Mouse (Mus musculus) gastrocnemius, postnatal 10 days (tissue): Measurements from ENCODE around the gene Slamf9. TPM values are rescaled to one million over a fixed set of nuclear protein-coding genes. Genes with fewer than 3 reads are reported as not detected.

Experiments used
- DNase-seq: peaks from one replicate; pipeline ENCODE4 v3.0.0; 2021; ENCODE audit warnings: mixed read lengths
- total RNA-seq, 2 experiments: library from RNA; stranded (reverse); gene quantifications; 2 replicates each; pipeline ENCODE4 v1.2.3; 2021

The Slamf9 gene
- total RNA-seq, 2 experiments from 2014 or later, result 0.42 to 0.72 TPM

DNA sequence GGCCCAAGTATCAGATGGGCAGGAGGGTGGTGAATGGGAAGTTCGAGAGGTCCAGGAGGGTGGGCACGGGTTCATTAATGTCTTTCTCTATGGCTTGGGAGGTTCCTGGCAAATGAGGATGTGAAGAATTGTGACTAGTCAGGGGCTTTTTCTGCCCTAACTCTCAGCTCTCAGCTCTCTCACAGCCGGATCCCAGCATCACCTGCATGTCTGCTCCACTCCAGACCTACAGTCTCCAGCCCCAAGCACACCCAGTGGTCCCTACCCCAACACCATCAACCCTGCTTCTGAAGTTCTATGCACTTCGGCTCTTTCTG, 39.0 kb downstream of the Slamf9 start:
- no peak for DNase-seq

GRCm38 (mm10) chr1:172514551-172515268, 39.6 kb downstream of the Slamf9 start:
- DNase-seq, result no peak

GRCm38 (mm10) chr1:172515396-172515795, 40.2 kb downstream of the Slamf9 start:
- no peak for DNase-seq

DNA sequence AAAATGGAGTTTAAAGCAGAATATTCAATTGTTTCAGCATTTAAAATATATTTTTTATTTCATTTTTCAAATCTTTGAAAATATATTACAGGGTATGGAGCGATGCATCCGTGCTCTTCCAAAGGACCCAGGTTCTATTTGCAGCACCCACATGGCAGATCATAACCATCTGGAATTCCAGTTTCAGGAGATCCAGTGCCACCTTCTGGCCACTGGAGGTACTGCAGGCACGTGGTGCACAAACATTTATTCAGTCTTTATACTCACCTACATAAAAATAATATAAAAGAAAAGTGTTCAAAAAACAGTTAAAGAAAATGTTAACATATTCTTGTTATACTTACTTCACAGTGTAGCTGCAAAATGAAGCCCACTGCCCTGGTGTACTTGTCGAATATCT, 42.9 kb downstream of the Slamf9 start:
- DNase-seq, result no peak

GRCm38 (mm10) chr1:172519644-172520043, 44.5 kb downstream of the Slamf9 start:
- no peak for DNase-seq

DNA sequence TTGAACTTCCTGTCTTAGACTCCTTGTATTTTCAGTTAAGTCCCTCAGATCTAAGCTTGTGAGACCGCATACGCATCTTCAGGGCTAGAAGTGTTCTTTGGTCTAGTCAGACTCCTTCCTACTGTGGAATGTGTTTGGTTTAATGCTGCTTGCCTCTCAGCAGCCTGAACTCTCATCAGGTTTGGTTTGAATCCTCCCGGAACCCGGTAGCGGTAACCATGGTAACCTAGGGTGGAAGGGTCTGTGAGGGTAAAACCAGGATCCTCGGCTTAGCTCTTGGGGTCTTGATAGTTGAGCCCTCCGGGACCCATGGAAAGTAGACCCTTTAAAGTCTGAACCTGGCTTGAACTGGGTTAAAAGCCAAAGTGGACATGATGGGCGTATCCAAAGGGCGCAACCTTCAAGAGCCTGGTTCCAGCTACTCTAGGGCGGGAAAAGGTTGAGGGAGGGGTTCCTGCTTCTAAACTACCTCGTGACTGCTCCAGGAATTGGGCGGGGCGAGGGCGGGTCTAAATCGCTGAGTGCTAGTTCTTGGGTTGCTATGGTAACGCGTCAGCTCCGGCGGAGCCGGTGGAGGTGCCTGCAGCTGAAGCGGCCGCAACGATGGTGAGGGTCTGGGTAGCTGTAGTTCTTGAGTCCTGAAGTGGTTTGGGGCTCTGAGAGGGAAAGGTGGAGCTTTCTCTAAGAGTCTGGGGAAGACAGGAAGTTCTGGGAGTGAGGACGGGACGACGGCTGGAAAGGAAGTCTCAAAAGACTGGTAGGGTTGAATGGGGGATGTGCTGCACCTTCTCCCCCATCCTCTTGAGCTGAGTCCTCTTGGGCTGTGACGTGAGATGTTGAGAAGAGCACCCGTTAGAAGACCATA, 45.6 kb downstream of the Slamf9 start, which contains the start of gene Cfap45:
Cfap45 (plus strand) TSS at position 226 of the 865 bp plus-strand sequence.
- DNase-seq, result peak; percentile 59

DNA sequence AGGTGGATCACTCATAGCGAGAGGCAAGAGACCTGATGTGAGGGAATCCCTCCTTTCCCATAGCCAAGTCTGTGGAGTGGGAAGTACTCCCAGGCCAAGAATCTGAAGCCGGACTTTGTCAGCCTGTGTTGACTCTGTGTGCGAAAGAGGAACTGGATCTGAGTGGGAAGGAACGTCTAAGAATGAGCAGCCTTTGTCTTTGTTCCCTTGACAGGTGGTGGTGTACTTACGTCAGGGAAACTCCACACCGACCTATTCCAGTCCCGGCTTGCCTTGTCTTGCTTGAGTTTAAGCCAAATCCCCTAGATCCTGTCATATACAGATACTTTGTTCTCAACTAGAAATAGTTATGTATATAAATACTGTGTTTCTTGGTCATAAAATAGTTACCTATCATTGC, 47.4 kb downstream of the Slamf9 start:
- no peak for DNase-seq

DNA sequence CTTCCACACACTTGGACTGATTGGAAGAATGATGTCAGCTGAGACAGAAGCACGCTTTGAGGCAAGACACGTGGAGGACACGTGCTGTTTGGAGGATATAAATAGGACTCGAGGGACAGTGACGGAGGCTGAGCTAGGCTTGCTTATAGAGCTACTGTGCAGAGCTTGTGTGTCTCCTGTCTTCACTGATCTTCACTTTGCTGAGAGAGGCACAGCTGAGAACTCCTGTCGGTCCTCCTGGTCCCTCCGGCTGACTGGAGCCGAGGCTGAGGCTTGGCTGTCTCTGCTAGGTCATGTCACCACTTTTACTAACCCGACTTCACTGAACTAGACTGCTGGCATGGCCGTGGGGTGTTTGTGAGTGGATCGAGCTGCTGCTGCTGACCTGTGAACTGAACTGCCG, 48.5 kb downstream of the Slamf9 start:
- no peak for DNase-seq

DNA sequence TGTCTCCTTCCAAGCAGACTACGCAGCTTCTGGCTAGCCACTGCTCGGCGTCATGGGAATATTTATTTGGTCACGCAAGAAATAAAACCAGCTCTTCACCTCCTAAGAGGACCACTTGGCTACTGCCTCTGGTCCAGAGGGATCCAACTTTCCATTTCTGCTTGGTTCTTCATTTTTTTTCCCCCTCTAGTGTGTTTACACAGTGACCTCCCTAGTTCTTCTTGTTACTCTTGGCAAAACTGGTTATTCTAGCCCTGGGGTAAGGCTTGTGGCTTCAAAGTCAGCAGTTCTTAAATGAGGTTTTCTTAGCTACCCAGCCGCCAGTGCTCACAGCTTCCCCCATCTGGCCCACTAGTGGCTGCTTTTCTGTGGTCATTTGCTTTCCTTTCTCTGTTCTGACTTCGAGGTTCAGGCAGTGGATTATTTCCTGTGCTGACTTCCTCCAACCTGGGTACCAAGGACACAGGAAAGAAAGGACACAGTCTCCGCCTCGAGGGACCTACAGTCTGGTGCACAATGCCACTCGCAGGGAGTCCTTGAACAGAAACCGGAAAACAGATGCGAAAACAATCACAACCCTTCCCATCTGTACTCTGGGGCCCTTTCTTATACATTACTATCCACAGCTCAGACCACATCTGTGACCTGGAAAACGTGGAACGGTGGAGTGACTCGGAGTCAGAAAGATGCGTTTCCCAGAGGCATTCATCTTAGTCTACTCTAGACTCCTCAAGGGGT, 50.0 kb downstream of the Slamf9 start:
- DNase-seq, result no peak

GRCm38 (mm10) chr1:172525971-172526370, 50.8 kb downstream of the Slamf9 start:
- DNase-seq, result no peak

DNA sequence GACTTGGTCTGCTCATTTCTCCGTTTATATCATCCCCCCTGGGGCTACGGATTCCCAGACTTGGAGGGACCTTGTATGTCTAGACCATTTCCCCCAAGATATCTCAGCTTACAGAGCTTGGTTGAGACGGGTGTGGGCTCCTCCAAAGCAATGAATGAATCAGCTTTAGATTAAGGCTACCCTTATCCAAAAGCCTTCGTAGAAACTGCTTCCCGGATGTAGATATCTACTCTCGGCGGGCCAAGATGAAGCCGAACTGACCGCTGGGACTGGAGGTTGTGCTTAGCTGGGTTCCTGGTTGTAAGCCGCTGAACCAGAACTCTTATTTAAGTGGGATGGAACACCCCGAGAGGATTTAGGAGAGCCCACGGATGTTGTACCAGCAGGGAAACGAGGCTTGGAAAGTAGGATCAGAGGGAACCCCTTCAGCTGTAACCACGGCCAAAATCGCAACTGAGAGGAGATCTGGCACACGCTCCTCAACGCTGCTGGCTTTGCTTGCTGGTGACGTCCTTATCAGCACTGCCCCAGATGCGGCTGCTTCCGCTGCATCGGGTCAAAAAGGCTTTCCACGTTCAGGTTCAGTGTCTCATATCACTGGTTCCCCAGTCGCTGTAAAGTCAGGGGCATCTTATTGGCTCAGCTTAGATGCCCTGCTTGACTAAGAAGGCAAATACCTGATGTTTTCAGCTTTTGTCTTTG, 51.4 kb downstream of the Slamf9 start:
- DNase-seq, result no peak

DNA sequence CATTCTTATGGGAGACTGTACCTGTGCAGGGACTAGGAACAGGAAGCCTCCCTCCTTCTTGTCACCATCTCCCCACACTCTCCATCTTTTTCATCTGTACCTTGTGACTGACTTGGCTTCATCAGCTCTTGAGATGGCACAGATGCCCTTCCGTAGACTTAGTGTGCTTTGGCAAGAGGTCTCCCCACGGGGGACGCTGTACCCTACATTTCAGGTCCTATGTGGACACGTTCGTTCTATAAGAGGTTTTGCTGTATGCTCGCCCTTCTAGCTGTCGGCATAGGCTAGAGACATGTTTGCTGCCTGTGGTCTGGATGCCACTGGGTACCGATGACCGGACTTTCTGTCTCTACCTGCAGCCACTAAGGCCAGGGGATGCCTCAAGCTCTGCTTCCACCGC, 52.3 kb downstream of the Slamf9 start:
- no peak for DNase-seq

Other genes starting within 250 kb of the Slamf9 start
- under 1 TPM; 0.61 to 0.66 TPM for gene Atp1a4, start 216.9 kb upstream of the Slamf9 start, total RNA-seq
- gene Igsf8, start 213.7 kb upstream of the Slamf9 start, total RNA-seq, result 10 to 100 TPM; 15.4 to 19.1 TPM
- gene Atp1a2, start 177.3 kb upstream of the Slamf9 start, total RNA-seq, result 100 to 1,000 TPM; 695 to 761 TPM
- gene Kcnj9, start 146.0 kb upstream of the Slamf9 start, total RNA-seq, result under 1 TPM; 0.07 to 0.14 TPM
- 1 to 10 TPM in 1 of 2 experiments, under 1 TPM in 1; 0.87 to 1.2 TPM for gene Kcnj10, start 134.1 kb upstream of the Slamf9 start, total RNA-seq
- 1 to 10 TPM; 5.6 to 6.9 TPM for gene Pigm, start 98.8 kb upstream of the Slamf9 start, total RNA-seq
- under 1 TPM; 0.56 to 0.86 TPM for gene Igsf9, start 6.4 kb downstream of the Slamf9 start, total RNA-seq
- 10 to 100 TPM; 75.0 to 98.1 TPM for gene Tagln2, start 24.7 kb downstream of the Slamf9 start, total RNA-seq
- gene Cfap45, start 45.4 kb downstream of the Slamf9 start, total RNA-seq, result 1 to 10 TPM in 1 of 2 experiments, under 1 TPM in 1; 0.75 to 1.1 TPM
- not detected for gene Vsig8, start 80.6 kb downstream of the Slamf9 start, total RNA-seq
- not detected for gene Slamf8, start 115.2 kb downstream of the Slamf9 start, total RNA-seq
- gene Fcrl6, start 127.2 kb downstream of the Slamf9 start, total RNA-seq, result not detected
- 10 to 100 TPM; 15.7 to 17.7 TPM for gene Dusp23, start 157.6 kb downstream of the Slamf9 start, total RNA-seq
- under 1 TPM in 1 of 2 experiments, not detected in 1; 0.16 TPM for gene Crp, start 222.7 kb downstream of the Slamf9 start, total RNA-seq